Mouse (Mus musculus) stomach, postnatal 0 days (tissue): ENCODE measurements at regions not wholly inside any gene's neighbourhood (a gene's known extent, or its start where the extent isn't known, plus 50 kb on each side); places are given as distances from the start of the nearest gene placed in this dataset.
"Not testable (repeated sequence)": the region's sequence is repeated elsewhere in the genome, so short reads cannot be mapped to it uniquely, and the experiment has no call there.

Source experiments
- ATAC-seq: fragments of 200-750 bp; cut with Nextera tagmentation; 2 replicates; pipeline ENCODE4 v1.8.0; 2017; ENCODE audit not compliant: low FRiP score, low TSS enrichment
- DNase-seq: peaks from one replicate; pipeline ENCODE4 v3.0.0-alpha.2; 2016; ENCODE audit warnings: low spot score
- H3K27ac ChIP-seq: fragments of 300-500 bp; sonication (generic); replicated peaks from 2 replicates; pipeline ENCODE4 v1.5.1; 2014; ENCODE audit warnings: mild to moderate bottlenecking, control low read depth
- H3K27me3 ChIP-seq: fragments of 300-500 bp; sonication (generic); 2 replicates; pipeline ENCODE4 v1.6.1; 2014; ENCODE audit warnings: low read length; ENCODE audit not compliant: control insufficient read depth, insufficient read depth
- H3K36me3 ChIP-seq: fragments of 300-500 bp; sonication (generic); 2 replicates; pipeline ENCODE4 v1.6.1; 2014; ENCODE audit warnings: low read length, mixed read lengths; ENCODE audit not compliant: control insufficient read depth, insufficient read depth
- H3K4me1 ChIP-seq: fragments of 300-500 bp; sonication (generic); replicated peaks from 2 replicates; pipeline ENCODE4 v1.6.1; 2014; ENCODE audit warnings: antibody characterized with exemption; ENCODE audit not compliant: control insufficient read depth, insufficient read depth
- H3K4me2 ChIP-seq: fragments of 300-500 bp; sonication (generic); replicated peaks from 2 replicates; pipeline ENCODE4 v1.6.1; 2014; ENCODE audit warnings: low read depth, mild to moderate bottlenecking, control low read depth, moderate library complexity
- H3K4me3 ChIP-seq: fragments of 300-500 bp; sonication (generic); 2 replicates; pipeline ENCODE4 v1.5.1; 2014; ENCODE audit warnings: low read depth, low read length, control low read depth
- H3K9ac ChIP-seq: fragments of 300-500 bp; sonication (generic); 2 replicates; pipeline ENCODE4 v1.6.1; 2014; ENCODE audit warnings: mild to moderate bottlenecking, low read length, control low read depth, mixed read lengths
- H3K9me3 ChIP-seq: fragments of 300-500 bp; sonication (generic); 2 replicates; pipeline ENCODE4 v1.6.1; 2016; ENCODE audit warnings: low read length; ENCODE audit not compliant: control insufficient read depth
- CTCF ChIP-seq: IDR thresholded peaks from 2 replicates; pipeline ENCODE4 v1.5.1; 2016; ENCODE audit warnings: antibody characterized with exemption, low read depth, mild to moderate bottlenecking, moderate library complexity
- EP300 ChIP-seq: optimal IDR thresholded peaks from 2 replicates; pipeline ENCODE3; 2016; ENCODE audit warnings: antibody characterized with exemption
- WGBS: fragments of 180-500 bp; shearing (Covaris S2); extraction: QIAGEN DNeasy Blood & Tissue Kit; methylation state at CpG from one replicate; pipeline ENCODE4 v1.1.7; 2014; 5-methylcytosine and 5-hydroxymethylcytosine counted together

DNA sequence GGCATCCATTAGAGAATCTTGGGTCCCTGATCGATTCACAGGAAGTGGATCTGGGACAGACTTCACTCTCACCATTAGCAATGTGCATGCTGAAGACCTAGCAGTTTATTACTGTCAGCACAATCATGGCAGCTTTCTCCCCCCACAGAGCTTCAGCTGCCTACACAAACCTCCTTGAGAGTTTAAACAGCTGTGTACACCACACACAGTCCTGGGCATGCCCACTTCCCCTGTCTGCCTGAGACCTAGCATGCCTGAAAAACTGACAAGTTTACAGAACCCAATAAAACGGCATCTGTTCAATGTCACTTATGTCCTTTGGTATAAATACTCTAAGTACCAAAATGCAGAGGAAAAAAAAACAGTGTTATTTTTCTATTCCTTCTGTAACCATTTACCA, 435.7 kb downstream of the Rpia start:
- 20% methylated on average over 2 of the region's 2 CpGs for WGBS
- Histone ChIP-seq H3K4me1 (no peaks in the 10 kb centered on the region), H3K9me3 (no peaks in the 10 kb centered on the region), H3K27me3 (no peaks in the 10 kb centered on the region), H3K36me3 (no peaks in the 10 kb centered on the region), H3K27ac (no peak overlapping the region), H3K9ac (no peak overlapping the region), H3K4me3 (no peak overlapping the region), H3K4me2 (no peak overlapping the region)
- no peak for DNase-seq
- TF ChIP-seq CTCF = no peak
- TF ChIP-seq EP300 = no peak
- no peak for ATAC-seq

DNA sequence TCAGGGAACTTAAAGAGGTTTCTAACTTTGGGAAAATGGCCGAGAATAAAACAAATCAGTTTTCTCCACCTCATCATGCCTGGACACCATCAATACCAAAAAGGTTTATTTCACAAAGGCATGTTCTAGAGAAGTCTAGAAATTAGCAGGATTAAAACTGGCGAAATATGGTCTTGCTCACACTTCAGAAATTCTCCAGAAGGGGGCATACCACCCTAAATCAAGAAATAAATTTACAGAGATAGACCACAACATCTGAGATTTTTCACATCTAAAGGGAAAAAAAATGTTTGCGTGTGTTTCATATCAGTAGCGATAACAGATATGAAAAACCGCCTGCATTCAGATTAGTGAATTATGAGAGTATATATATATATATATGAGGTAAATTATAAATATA, 449.9 kb downstream of the Rpia start:
- Histone ChIP-seq H3K4me3 (no peak overlapping the region), H3K27me3 (no peaks in the 10 kb centered on the region), H3K9ac (no peak overlapping the region), H3K9me3 (no peaks in the 10 kb centered on the region), H3K36me3 (no peaks in the 10 kb centered on the region), H3K27ac (no peak overlapping the region), H3K4me2 (no peak overlapping the region), H3K4me1 (no peaks in the 10 kb centered on the region)
- TF ChIP-seq CTCF (peak; percentile 38; the same call in 1 of the 2 replicates), EP300 (no peak)
- no peak for ATAC-seq
- no peak for DNase-seq
- 65% methylated on average over 5 of the region's 5 CpGs for WGBS

DNA sequence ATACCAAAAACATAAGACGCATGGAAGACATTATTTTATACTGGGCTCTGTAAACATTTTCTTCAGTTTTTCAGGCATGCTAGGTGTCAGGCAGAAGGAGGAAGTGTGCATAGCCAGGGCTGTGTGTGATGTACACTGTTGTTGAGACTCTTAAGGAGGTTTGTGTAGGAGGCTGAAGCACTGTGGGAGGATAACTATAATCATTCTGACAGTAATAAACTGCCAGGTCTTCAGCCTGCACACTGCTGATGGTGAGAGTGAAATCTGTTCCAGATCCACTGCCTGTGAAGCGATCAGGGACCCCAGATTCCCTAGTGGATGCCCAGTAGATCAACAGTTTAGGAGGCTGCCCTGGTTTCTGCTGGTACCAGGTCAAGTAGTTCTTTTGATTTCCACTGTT, 451.3 kb downstream of the Rpia start:
- H3K9ac ChIP-seq, H3K27me3 ChIP-seq, ATAC-seq, H3K36me3 ChIP-seq, H3K4me2 ChIP-seq, H3K4me3 ChIP-seq, DNase-seq, H3K9me3 ChIP-seq, H3K27ac ChIP-seq, H3K4me1 ChIP-seq: not testable (repeated sequence)
- WGBS = 84% methylated on average over 2 of the region's 2 CpGs

DNA sequence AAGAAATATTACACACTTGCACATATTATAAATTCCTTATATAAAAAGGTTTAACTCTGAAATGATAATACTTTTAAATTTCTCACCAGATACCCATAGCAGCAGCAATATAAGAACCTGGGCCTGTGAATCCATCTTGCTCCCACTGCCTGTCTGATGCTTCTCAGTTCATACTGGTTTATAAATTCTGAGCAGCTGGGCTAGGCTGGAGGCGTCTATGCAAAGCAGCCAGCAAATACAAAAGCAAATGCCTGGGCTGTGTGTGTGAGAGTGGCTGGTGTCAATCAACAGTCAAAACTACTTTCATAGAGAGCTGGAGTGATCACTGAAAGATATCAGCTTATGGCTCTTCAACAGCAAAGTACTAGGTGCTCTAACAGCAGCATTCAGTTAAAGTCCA, 476.7 kb downstream of the Rpia start:
- Histone ChIP-seq H3K36me3 (no peaks in the 10 kb centered on the region), H3K4me3 (no peak overlapping the region), H3K9ac (no peak overlapping the region), H3K27ac (no peak overlapping the region), H3K9me3 (no peaks in the 10 kb centered on the region), H3K27me3 (no peaks in the 10 kb centered on the region), H3K4me2 (no peak overlapping the region), H3K4me1 (no peaks in the 10 kb centered on the region)
- ATAC-seq (no peak), DNase-seq (no peak)
- no peak for TF ChIP-seq EP300
- TF ChIP-seq CTCF = no peak
- 58% methylated on average over 1 of the region's 1 CpGs for WGBS

DNA sequence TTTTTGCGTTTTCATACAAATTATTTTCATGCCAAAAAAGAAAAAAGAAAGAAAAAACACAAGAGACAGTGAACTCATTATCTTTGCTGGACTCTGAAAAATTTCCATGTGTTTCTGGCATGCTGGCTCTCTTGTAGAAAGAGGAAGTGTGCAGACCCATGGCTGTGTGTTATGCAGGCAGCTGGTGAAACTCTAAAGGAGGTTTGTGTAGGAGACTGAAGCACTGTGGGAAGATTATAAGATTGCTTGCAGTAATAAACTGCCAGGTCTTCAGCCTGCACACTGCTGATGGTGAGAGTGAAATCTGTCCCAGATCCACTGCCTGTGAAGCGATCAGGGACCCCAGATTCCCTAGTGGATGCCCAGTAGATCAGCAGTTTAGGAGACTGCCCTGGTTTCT, 477.4 kb downstream of the Rpia start:
- 63% methylated on average over 2 of the region's 2 CpGs for WGBS
- H3K4me1 ChIP-seq, H3K4me3 ChIP-seq, DNase-seq, H3K36me3 ChIP-seq, ATAC-seq, H3K27me3 ChIP-seq, H3K4me2 ChIP-seq, H3K9me3 ChIP-seq, H3K9ac ChIP-seq, H3K27ac ChIP-seq: not testable (repeated sequence)

DNA sequence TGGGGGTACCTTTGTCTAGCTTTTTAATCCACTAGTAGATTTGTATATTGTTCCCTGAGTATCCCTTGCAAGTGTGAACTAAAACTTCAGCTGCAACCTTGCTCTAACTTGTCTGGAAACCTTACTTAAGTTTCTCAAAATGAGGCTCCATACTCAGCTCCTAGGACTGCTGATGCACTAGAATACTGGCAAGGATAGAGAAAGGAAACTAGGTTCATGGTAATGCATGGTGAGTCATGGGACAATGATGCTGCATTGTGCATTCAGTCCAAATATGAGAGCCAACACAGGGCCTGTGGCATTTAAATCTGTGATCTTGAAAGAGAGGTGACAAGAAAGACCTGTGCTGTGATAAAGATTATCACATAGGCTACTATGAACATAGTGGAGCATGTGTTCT, 490.9 kb downstream of the Rpia start:
- not testable (repeated sequence) for ATAC-seq, H3K4me1 ChIP-seq, H3K9ac ChIP-seq, H3K9me3 ChIP-seq, H3K4me3 ChIP-seq, H3K36me3 ChIP-seq, DNase-seq, H3K27ac ChIP-seq, H3K4me2 ChIP-seq, H3K27me3 ChIP-seq

DNA sequence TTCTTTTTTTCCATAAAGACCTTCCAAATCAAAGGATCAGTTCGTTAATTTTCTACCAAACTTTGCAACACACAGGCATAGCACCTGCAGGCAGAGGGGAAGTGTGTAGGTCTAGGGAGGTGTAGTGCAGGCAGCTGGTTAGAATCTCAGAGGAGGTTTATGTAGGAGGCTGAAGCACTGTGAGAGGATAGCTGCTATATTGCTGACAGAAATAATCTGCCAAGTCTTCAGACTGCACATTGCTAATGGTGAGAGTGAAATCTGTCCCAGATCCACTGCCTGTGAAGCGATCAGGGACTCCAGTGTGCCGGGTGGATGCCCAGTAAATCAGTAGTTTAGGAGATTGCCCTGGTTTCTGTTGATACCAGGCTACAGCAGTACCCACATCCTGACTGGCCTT, 531.8 kb downstream of the Rpia start:
- not testable (repeated sequence) for H3K9ac ChIP-seq, H3K36me3 ChIP-seq, H3K4me1 ChIP-seq, H3K4me2 ChIP-seq, H3K27ac ChIP-seq, H3K27me3 ChIP-seq, ATAC-seq, DNase-seq, H3K9me3 ChIP-seq, H3K4me3 ChIP-seq
- 84% methylated on average over 3 of the region's 3 CpGs for WGBS

DNA sequence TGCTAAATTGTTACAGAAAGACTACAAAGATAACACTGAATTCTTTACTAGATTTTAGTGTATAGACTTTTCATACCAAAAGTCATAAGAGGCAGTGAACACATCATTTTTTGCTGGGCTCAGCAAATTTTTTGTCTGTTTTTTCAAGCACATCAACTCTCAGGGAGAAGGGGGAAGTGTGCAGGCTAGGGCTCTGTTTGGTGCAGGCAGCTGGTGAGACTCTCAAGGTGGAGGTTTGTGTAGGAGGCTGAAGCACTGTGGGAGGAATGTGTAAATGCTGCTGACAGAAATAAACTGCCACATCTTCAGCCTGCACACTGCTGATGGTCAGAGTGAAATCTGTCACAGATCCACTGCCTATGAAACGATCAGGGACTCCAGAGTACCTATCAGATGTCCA, 551.9 kb downstream of the Rpia start:
- H3K4me1 ChIP-seq, H3K27me3 ChIP-seq, ATAC-seq, DNase-seq, H3K4me2 ChIP-seq, H3K36me3 ChIP-seq, H3K9me3 ChIP-seq, H3K4me3 ChIP-seq, H3K27ac ChIP-seq, H3K9ac ChIP-seq: not testable (repeated sequence)
- WGBS = no CpG with 5 or more reads among the region's 1 CpGs
